Mouse (Mus musculus) fibroblast of lung, adult 2 months (primary cell): ENCODE results near the gene Skap2.

Experiments used
- DNase-seq: peaks from one replicate; pipeline ENCODE4 v3.0.0-alpha.2; 2011; ENCODE audit warnings: low read depth

Skap2 gene

GRCm38 (mm10) chr6:52005616-52005962 lies 6.8 kb downstream of the Skap2 start:
- DNase-seq: no peak

- no peak for DNase-seq
Measured at GRCm38 (mm10) chr6:52004995-52005394, 7.4 kb downstream of the Skap2 start.

GRCm38 (mm10) chr6:52002676-52003075 lies 9.7 kb downstream of the Skap2 start:
- peak; percentile 65 for DNase-seq

- no peak for DNase-seq
Measured at GRCm38 (mm10) chr6:51999157-51999478, 13.2 kb downstream of the Skap2 start.

- no peak for DNase-seq
Measured at GRCm38 (mm10) chr6:51998409-51999156, 13.8 kb downstream of the Skap2 start.

- no peak for DNase-seq
Measured at GRCm38 (mm10) chr6:51987999-51988398, 24.4 kb downstream of the Skap2 start.

- no peak for DNase-seq
Measured at GRCm38 (mm10) chr6:51977638-51978037, 34.7 kb downstream of the Skap2 start.

- no peak for DNase-seq
Measured at GRCm38 (mm10) chr6:51975751-51976150, 36.6 kb downstream of the Skap2 start.

- DNase-seq: no peak
Measured at GRCm38 (mm10) chr6:51958992-51959391, 53.4 kb downstream of the Skap2 start.

GRCm38 (mm10) chr6:51956048-51956792 lies 56.1 kb downstream of the Skap2 start:
- no peak for DNase-seq

GRCm38 (mm10) chr6:51947661-51948060 lies 64.7 kb downstream of the Skap2 start:
- no peak for DNase-seq

GRCm38 (mm10) chr6:51944916-51945315 lies 67.4 kb downstream of the Skap2 start:
- no peak for DNase-seq

- no peak for DNase-seq
Measured at GRCm38 (mm10) chr6:51933998-51934397, 78.4 kb downstream of the Skap2 start.

- no peak for DNase-seq
Measured at GRCm38 (mm10) chr6:51933034-51933611, 79.2 kb downstream of the Skap2 start.

- DNase-seq: no peak
Measured at GRCm38 (mm10) chr6:51927101-51927500, 85.2 kb downstream of the Skap2 start.

- DNase-seq: no peak
Measured at GRCm38 (mm10) chr6:51921831-51922230, 90.5 kb downstream of the Skap2 start.

GRCm38 (mm10) chr6:51908495-51908894 lies 103.9 kb downstream of the Skap2 start:
- no peak for DNase-seq

GRCm38 (mm10) chr6:51905659-51906058 lies 106.7 kb downstream of the Skap2 start:
- DNase-seq: no peak

- no peak for DNase-seq
Measured at GRCm38 (mm10) chr6:51901544-51901943, 110.8 kb downstream of the Skap2 start.

GRCm38 (mm10) chr6:51898318-51898994 lies 113.9 kb downstream of the Skap2 start:
- no peak for DNase-seq

- DNase-seq: no peak
Measured at GRCm38 (mm10) chr6:51895753-51896152, 116.6 kb downstream of the Skap2 start.

GRCm38 (mm10) chr6:51894717-51895116 lies 117.6 kb downstream of the Skap2 start:
- no peak for DNase-seq

GRCm38 (mm10) chr6:51890356-51890755 lies 122.0 kb downstream of the Skap2 start:
- no peak for DNase-seq
